Mouse (Mus musculus) neural tube, embryonic 13.5 days (tissue): ENCODE results near the gene Tsr3. TPM values are rescaled to one million over a fixed set of nuclear protein-coding genes. Genes with fewer than 3 reads are reported as not detected.

Experiments used
- ATAC-seq: fragments of 200-750 bp; cut with Nextera tagmentation; 2 replicates; pipeline ENCODE4 v1.8.0; 2017; ENCODE audit warnings: low read depth, mild to moderate bottlenecking, moderate TSS enrichment, moderate library complexity
- H3K27ac ChIP-seq: fragments of 300-500 bp; sonication (generic); replicated peaks from 2 replicates; pipeline ENCODE4 v1.5.1; 2015; ENCODE audit warnings: moderate library complexity, mild to moderate bottlenecking, inconsistent platforms
- H3K27me3 ChIP-seq: fragments of 300-500 bp; sonication (generic); 2 replicates; pipeline ENCODE4 v1.6.1; 2015; ENCODE audit warnings: mild to moderate bottlenecking, inconsistent platforms
- H3K36me3 ChIP-seq: fragments of 300-500 bp; sonication (generic); 2 replicates; pipeline ENCODE4 v1.6.1; 2015; ENCODE audit warnings: mild to moderate bottlenecking, inconsistent platforms
- H3K4me1 ChIP-seq: fragments of 300-500 bp; sonication (generic); replicated peaks from 2 replicates; pipeline ENCODE4 v1.6.1; 2015; ENCODE audit warnings: inconsistent platforms
- H3K4me2 ChIP-seq: fragments of 300-500 bp; sonication (generic); 2 replicates; pipeline ENCODE4 v1.6.1; 2015; ENCODE audit warnings: inconsistent platforms, mild to moderate bottlenecking, moderate library complexity
- H3K4me3 ChIP-seq: fragments of 300-500 bp; sonication (generic); 2 replicates; pipeline ENCODE4 v1.5.1; 2015; ENCODE audit warnings: mild to moderate bottlenecking, inconsistent platforms
- H3K9ac ChIP-seq: fragments of 300-500 bp; sonication (generic); 2 replicates; pipeline ENCODE4 v1.6.1; 2015; ENCODE audit warnings: moderate library complexity, mild to moderate bottlenecking, inconsistent platforms
- H3K9me3 ChIP-seq: fragments of 300-500 bp; sonication (generic); 2 replicates; pipeline ENCODE4 v1.6.1; 2016; ENCODE audit warnings: inconsistent platforms
- WGBS: fragments of 180-500 bp; shearing (Covaris S2); methylation state at CpG from one replicate; pipeline ENCODE4 v1.1.7; 2015; 5-methylcytosine and 5-hydroxymethylcytosine counted together
- microRNA-seq: library from miRNA; unstranded; fragments of <30 nt; microRNA quantifications from one replicate; pipeline ENCODE4, GENCODE M21; 2016
- polyA plus RNA-seq: library from polyadenylated mRNA; unstranded; fragments of >200 nt; fragmentation: Nextera tagmentation; extraction: Ambion mirVana; gene quantifications from 2 replicates; pipeline ENCODE4 v1.2.1, GENCODE M21; 2015

The Tsr3 gene
- polyA plus RNA-seq, 1 experiment from 2014 or later = 62.1 TPM

GRCm38 (mm10) chr17:25274571-25275346 lies 34.8 kb downstream of the Tsr3 start, which contains the start of gene Ube2i:
TSS of gene Ube2i (minus strand) at chr17:25274622.
- ATAC-seq = no peak
- peak within 1 kb of the TSS; percentile 49 for H3K4me2 ChIP-seq
- peak within 1 kb of the TSS; percentile 98 for H3K9ac ChIP-seq
- H3K27ac ChIP-seq = peak within 1 kb of the TSS; percentile 99
- peak within 1 kb of the TSS; percentile 99 for H3K4me3 ChIP-seq
- 80% methylated on average over 9 of the region's 9 CpGs for WGBS
- H3K36me3 ChIP-seq = 0 out of 2 replicates have a peak, but pooled peaks cover 2% of the 10 kb centered on the region
- H3K9me3 ChIP-seq = no peaks in the 10 kb centered on the region
- 0 out of 2 replicates have a peak, but pooled peaks cover 11% of the 10 kb centered on the region for H3K27me3 ChIP-seq
- peaks cover 36% of the 10 kb centered on the region for H3K4me1 ChIP-seq

- peaks cover 15% of the 10 kb centered on the region; the same call in 1 of the 2 replicates for H3K27me3 ChIP-seq
- no peak for ATAC-seq
- 92% methylated on average over 3 of the region's 3 CpGs for WGBS
- no peak overlapping the region for H3K4me3 ChIP-seq
- H3K9me3 ChIP-seq = no peaks in the 10 kb centered on the region
- H3K27ac ChIP-seq = no peak overlapping the region
- no peak overlapping the region for H3K9ac ChIP-seq
- H3K36me3 ChIP-seq = no peaks in the 10 kb centered on the region
- no peak overlapping the region for H3K4me2 ChIP-seq
- H3K4me1 ChIP-seq = peaks cover 25% of the 10 kb centered on the region
Measured at GRCm38 (mm10) chr17:25275833-25276232, 35.9 kb downstream of the Tsr3 start.

- no peaks in the 10 kb centered on the region for H3K36me3 ChIP-seq
- no peaks in the 10 kb centered on the region for H3K9me3 ChIP-seq
- peaks cover 15% of the 10 kb centered on the region; the same call in 1 of the 2 replicates for H3K27me3 ChIP-seq
- no peak for ATAC-seq
- H3K4me2 ChIP-seq = no peak overlapping the region
- H3K4me3 ChIP-seq = no peak overlapping the region
- H3K9ac ChIP-seq = no peak overlapping the region
- H3K4me1 ChIP-seq = no peaks in the 10 kb centered on the region
- WGBS = 46% methylated on average over 11 of the region's 11 CpGs
- no peak overlapping the region for H3K27ac ChIP-seq
Measured at GRCm38 (mm10) chr17:25282133-25282532, 42.2 kb downstream of the Tsr3 start.

- no peak for ATAC-seq
- Histone ChIP-seq H3K4me3 (no peak overlapping the region), H3K27ac (no peak overlapping the region)
Measured at GRCm38 (mm10) chr17:25285033-25285432, 45.1 kb downstream of the Tsr3 start.

GRCm38 (mm10) chr17:25288842-25289241 lies 48.9 kb downstream of the Tsr3 start:
- H3K27ac ChIP-seq = no peak overlapping the region
- no peak for ATAC-seq
- 28% methylated on average over 4 of the region's 4 CpGs for WGBS

More at GRCm38 (mm10) chr17:25285033-25285432, 45.1 kb downstream of the Tsr3 start:
- WGBS = 24% methylated on average over 3 of the region's 3 CpGs
- H3K9me3 ChIP-seq = no peaks in the 10 kb centered on the region
- H3K4me2 ChIP-seq = no peak overlapping the region
- no peaks in the 10 kb centered on the region for H3K4me1 ChIP-seq
- H3K36me3 ChIP-seq = no peaks in the 10 kb centered on the region
- H3K27me3 ChIP-seq = peaks cover 4% of the 10 kb centered on the region; the same call in 1 of the 2 replicates
- H3K9ac ChIP-seq = no peak overlapping the region

GRCm38 (mm10) chr17:25290411-25290810 lies 50.4 kb downstream of the Tsr3 start:
- no peak overlapping the region for H3K4me3 ChIP-seq
- no peaks in the 10 kb centered on the region for H3K4me1 ChIP-seq
- no peak overlapping the region for H3K4me2 ChIP-seq
- no peak overlapping the region for H3K27ac ChIP-seq
- ATAC-seq = no peak
- H3K27me3 ChIP-seq = no peaks in the 10 kb centered on the region
- H3K9ac ChIP-seq = no peak overlapping the region
- H3K36me3 ChIP-seq = no peaks in the 10 kb centered on the region
- H3K9me3 ChIP-seq = no peaks in the 10 kb centered on the region
- 40% methylated on average over 4 of the region's 4 CpGs for WGBS

More at GRCm38 (mm10) chr17:25288842-25289241, 48.9 kb downstream of the Tsr3 start:
- Histone ChIP-seq H3K4me3 (no peak overlapping the region), H3K36me3 (no peaks in the 10 kb centered on the region), H3K9me3 (no peaks in the 10 kb centered on the region), H3K4me1 (no peaks in the 10 kb centered on the region), H3K9ac (no peak overlapping the region), H3K4me2 (no peak overlapping the region), H3K27me3 (no peaks in the 10 kb centered on the region)

Small RNA genes within 50 kb of the gene (microRNA-seq; reads per million reads assigned to microRNA genes)
- gene Mir3547 = 1.8 reads per million, percentile 5 among the genes with 10 or more reads in this experiment

Other genes starting within 250 kb of the Tsr3 start
- gene Cramp1l, start 224.4 kb upstream of the Tsr3 start, polyA plus RNA-seq = 7.0 and 7.3 TPM in 2 replicates
- 17.8 and 19.2 TPM in 2 replicates for gene Ift140, start 224.1 kb upstream of the Tsr3 start, polyA plus RNA-seq
- gene Tmem204, start 156.6 kb upstream of the Tsr3 start, polyA plus RNA-seq = 9.0 and 10.8 TPM in 2 replicates
- 45.7 and 46.7 TPM in 2 replicates for gene Telo2, start 124.2 kb upstream of the Tsr3 start, polyA plus RNA-seq
- gene Ptx4, start 119.4 kb upstream of the Tsr3 start, polyA plus RNA-seq = not detected in 2 replicates
- 23.7 and 24.4 TPM in 2 replicates for gene Clcn7, start 106.8 kb upstream of the Tsr3 start, polyA plus RNA-seq
- not detected in 2 replicates for gene Ccdc154, start 77.7 kb upstream of the Tsr3 start, polyA plus RNA-seq
- gene Gm38655, start 64.7 kb upstream of the Tsr3 start, polyA plus RNA-seq = not detected in 2 replicates
- 32.6 and 32.7 TPM in 2 replicates for gene BC003965, start 55.6 kb upstream of the Tsr3 start, polyA plus RNA-seq
- 9.3 and 11.0 TPM in 2 replicates for gene Unkl, start 51.8 kb upstream of the Tsr3 start, polyA plus RNA-seq
- 72.4 and 90.8 TPM in 2 replicates for gene Gnptg, start within 50 bp of the Tsr3 start, polyA plus RNA-seq
- 3.7 and 3.8 TPM in 2 replicates for gene Baiap3, start 16.2 kb downstream of the Tsr3 start, polyA plus RNA-seq
- 503 and 513 TPM in 2 replicates for gene Ube2i, start 34.5 kb downstream of the Tsr3 start, polyA plus RNA-seq
- not detected in 2 replicates for gene Prss34, start 58.2 kb downstream of the Tsr3 start, polyA plus RNA-seq
- gene Prss28, start 68.5 kb downstream of the Tsr3 start, polyA plus RNA-seq = not detected in 2 replicates
- gene Prss29, start 78.5 kb downstream of the Tsr3 start, polyA plus RNA-seq = not detected in 2 replicates
- gene Tpsab1, start 105.4 kb downstream of the Tsr3 start, polyA plus RNA-seq = not detected in 2 replicates
- gene Tpsb2, start 126.1 kb downstream of the Tsr3 start, polyA plus RNA-seq = 0.45 TPM in 1 of 2 replicates, not detected in the other
- 0.68 TPM in 1 of 2 replicates, not detected in the other for gene Tpsg1, start 129.1 kb downstream of the Tsr3 start, polyA plus RNA-seq
- gene Cacna1h, start 193.6 kb downstream of the Tsr3 start, polyA plus RNA-seq = 12.0 and 12.6 TPM in 2 replicates
- 0.57 and 0.87 TPM in 2 replicates for gene Tekt4, start 214.4 kb downstream of the Tsr3 start, polyA plus RNA-seq